Mouse (Mus musculus) bone marrow, adult 2 months (tissue): ENCODE data around the gene Asb17. TPM values are rescaled to one million over a fixed set of nuclear protein-coding genes. Genes with fewer than 3 reads are reported as not detected.

Experiments
- H3K27ac ChIP-seq: fragments of 200-500 bp; 2 replicates; pipeline ENCODE4 v1.5.1; 2012; ENCODE audit warnings: low read depth, mild to moderate bottlenecking, control low read depth, inconsistent platforms, low read length; ENCODE audit not compliant: control insufficient read depth, poor library complexity, insufficient read depth
- H3K4me1 ChIP-seq: fragments of 200-500 bp; 2 replicates; pipeline ENCODE4 v1.6.1; 2011; ENCODE audit warnings: low read length; ENCODE audit not compliant: control insufficient read depth, insufficient read depth
- H3K4me3 ChIP-seq: fragments of 200-500 bp; replicated peaks from 2 replicates; pipeline ENCODE3; 2011; ENCODE audit warnings: mild to moderate bottlenecking, low read depth, low read length, control low read depth; ENCODE audit not compliant: control insufficient read depth
- CTCF ChIP-seq: fragments of 200-500 bp; IDR thresholded peaks from 2 replicates; pipeline ENCODE4 v1.5.1; 2011; ENCODE audit warnings: low read length, control low read depth; ENCODE audit not compliant: control insufficient read depth, insufficient read depth
- POLR2A ChIP-seq: fragments of 200-500 bp; IDR thresholded peaks from 2 replicates; pipeline ENCODE4 v1.6.1; 2011; ENCODE audit warnings: low read depth, mild to moderate bottlenecking, control low read depth, low read length, borderline replicate concordance; ENCODE audit not compliant: control insufficient read depth
- WGBS: fragments of 180-500 bp; shearing (Covaris S2); methylation state at CpG from one replicate; pipeline ENCODE4 v1.1.7; 2018; 5-methylcytosine and 5-hydroxymethylcytosine counted together
- polyA plus RNA-seq: library from polyadenylated mRNA; stranded (reverse); fragments of >200 nt; gene quantifications from 2 replicates; pipeline ENCODE4 v1.2.4, GENCODE M21; 2011; ENCODE audit warnings: low replicate concordance; ENCODE audit not compliant: missing spikeins, insufficient read depth, insufficient read length

Asb17 gene
- polyA plus RNA-seq, 1 experiment, result 2.1 TPM

DNA sequence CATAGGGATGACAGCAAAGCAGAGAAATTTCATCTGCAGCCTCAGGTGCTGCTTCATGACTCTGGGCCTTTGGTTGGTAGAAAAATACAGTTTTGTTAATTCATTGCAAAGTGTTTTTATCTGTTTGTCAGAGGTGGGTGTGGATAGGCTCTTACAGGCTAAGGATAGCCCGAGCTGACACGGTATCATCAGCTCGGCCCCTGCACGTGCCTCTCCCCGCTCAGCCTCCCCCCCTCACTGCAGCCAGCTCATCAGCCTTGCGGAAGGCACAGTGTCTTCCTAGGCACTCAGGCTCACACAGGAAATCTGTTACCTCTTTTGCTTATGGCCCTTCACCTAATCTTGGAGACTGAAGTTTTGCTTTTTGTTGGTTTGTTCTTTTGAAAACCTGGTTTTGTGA lies 44.1 kb downstream of the Asb17 start:
- H3K4me3 ChIP-seq, result no peak overlapping the region
- H3K27ac ChIP-seq, result no peak overlapping the region
- 67% methylated on average over 6 of the region's 6 CpGs for WGBS
- TF ChIP-seq CTCF (no peak), POLR2A (no peak)
- H3K4me1 ChIP-seq, result no peaks in the 10 kb centered on the region; the same call in 1 of the 2 replicates

DNA sequence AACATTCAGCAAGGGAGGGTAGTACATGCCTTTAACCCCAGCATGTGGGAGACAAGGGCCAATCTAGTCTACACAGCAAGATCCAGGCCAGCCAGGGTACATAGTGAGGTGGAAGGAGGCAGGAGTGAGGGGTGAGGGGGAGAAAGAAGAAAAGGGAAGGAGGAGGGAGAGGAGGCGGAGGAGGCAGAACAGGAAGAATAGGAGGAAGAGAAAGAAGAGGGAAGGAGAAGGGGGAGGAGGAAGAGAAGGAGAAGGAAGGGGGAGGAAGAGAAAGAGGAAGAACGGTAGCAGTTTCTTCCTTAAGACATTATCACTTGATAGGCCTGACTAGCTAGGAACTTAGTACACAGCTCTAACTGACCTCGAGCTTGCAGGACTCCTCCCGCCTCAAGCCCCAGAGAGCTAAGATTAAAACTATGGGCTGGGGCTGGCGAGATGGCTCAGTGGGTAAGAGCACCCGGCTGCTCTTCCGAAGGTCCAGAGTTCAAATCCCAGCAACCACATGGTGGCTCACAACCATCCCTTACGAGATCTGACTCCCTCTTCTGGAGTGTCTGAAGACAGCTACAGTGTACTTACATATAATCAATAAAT lies 45.3 kb downstream of the Asb17 start:
- Histone ChIP-seq H3K4me1 (no peaks in the 10 kb centered on the region; the same call in 1 of the 2 replicates), H3K4me3 (no peak overlapping the region), H3K27ac (no peak overlapping the region)
- 43% methylated on average over 8 of the region's 8 CpGs for WGBS
- TF ChIP-seq CTCF (no peak), POLR2A (no peak)

DNA sequence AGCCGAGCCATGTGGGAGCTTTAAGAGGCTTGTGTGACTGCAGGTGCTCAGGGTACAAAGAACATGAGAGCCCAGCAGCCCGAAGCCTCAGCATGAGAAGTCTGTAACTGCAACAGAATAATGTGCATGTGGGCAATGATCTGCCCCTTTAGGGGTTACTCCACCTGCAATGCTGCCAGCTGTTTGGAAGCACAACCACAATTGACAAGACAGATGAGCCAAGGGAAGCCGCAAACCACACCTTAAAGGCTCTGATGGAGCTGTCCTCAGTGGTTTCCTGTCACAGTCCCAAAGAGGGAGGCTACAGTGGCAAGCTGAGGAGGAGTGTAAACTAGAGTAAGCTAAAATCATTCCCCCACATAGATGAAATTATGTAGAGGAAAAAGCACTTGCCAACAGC lies 51.4 kb downstream of the Asb17 start:
- Histone ChIP-seq H3K27ac (no peak overlapping the region), H3K4me1 (no peaks in the 10 kb centered on the region; the same call in 1 of the 2 replicates), H3K4me3 (no peak overlapping the region)
- WGBS, result 10% methylated on average over 3 of the region's 3 CpGs
- TF ChIP-seq CTCF (no peak), POLR2A (no peak)

DNA sequence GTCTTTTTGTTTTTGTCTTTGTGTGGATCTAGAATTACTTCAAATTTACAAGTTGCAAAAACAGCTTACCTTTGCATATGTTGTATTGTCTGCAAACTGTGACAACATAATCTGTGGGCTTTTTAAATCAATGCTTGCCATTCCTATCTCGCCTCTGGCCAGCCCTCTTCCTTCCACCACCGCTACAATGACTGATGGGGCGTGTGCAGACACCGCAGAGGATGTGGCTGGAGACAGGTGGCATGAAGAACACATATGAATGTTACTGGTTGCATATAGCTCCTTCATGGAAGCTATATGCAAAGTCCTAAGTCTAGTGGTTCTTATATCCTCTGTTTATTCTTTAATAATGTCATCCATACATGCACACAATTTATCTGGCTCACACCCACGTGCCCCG lies 53.2 kb downstream of the Asb17 start:
- TF ChIP-seq CTCF (no peak), POLR2A (no peak)
- 18% methylated on average over 6 of the region's 6 CpGs for WGBS
- H3K4me3 ChIP-seq, result no peak overlapping the region
- no peaks in the 10 kb centered on the region; the same call in 1 of the 2 replicates for H3K4me1 ChIP-seq
- no peak overlapping the region for H3K27ac ChIP-seq

DNA sequence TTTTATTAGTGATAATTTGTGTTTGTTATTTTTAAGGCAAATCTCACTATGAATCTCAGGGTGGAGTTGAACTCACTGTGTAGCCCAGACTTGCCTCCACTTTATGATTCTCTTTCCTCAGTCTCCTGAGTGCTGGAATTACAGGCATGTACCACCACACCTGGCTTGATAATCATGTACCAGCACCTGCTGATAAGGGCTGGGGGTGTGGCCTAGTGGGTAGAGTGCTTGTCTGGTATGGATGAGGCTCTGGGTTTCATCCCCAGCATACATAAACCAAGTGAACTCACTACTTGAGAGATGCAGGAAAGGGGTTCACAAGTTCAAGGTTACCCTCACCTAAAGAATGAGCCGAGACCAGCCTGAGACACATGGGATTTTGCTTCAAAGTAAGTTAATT lies 57.9 kb downstream of the Asb17 start:
- Histone ChIP-seq H3K27ac (no peak overlapping the region), H3K4me3 (no peak overlapping the region), H3K4me1 (no peaks in the 10 kb centered on the region)
- WGBS, result 76% methylated on average over 1 of the region's 1 CpGs
- no peak for TF ChIP-seq CTCF
- TF ChIP-seq POLR2A, result no peak

DNA sequence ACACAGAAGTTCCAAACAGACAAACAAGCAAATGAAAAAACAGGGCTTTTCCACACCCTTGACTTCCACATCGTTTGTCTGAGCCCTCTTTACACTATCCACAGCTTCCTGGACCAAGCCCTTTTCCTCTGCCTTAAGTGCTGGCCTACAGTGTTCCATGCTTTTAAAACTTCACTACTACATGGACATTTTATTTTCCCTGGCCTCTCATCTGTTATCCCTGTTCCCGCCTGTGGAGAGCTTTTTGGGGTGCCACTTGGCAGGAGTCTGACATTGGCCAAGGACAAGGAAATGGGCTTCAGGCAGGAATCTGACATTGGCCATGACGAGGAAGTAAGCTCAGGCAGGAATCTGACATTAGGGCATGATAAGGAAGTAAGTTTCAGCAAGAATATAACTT lies 58.6 kb downstream of the Asb17 start:
- TF ChIP-seq POLR2A (no peak), CTCF (no peak)
- no peak overlapping the region for H3K27ac ChIP-seq
- WGBS, result 45% methylated on average over 3 of the region's 3 CpGs
- H3K4me3 ChIP-seq, result no peak overlapping the region
- H3K4me1 ChIP-seq, result no peaks in the 10 kb centered on the region; the same call in 1 of the 2 replicates

DNA sequence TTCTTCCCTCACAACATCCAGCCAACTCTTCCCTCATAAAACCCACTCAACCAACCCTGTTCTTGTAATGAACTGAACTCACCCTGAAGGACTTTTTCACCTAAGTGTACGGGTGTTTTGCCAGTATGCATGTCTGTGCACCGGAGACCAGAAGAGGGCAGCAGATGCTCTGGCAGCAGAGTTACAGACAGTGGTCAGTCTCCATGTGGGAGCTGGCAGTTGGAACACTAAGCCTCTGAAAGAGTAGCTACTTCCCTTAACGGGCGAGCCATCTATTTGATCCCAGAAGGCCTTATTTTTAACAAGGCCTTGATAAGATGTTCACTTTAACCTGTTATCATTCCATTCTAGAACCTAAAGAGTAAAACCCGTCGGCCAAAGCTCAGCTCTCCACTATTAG lies 60.6 kb downstream of the Asb17 start:
- no peak overlapping the region for H3K27ac ChIP-seq
- TF ChIP-seq POLR2A, result no peak
- TF ChIP-seq CTCF, result peak; percentile 60
- H3K4me3 ChIP-seq, result no peak overlapping the region
- 54% methylated on average over 6 of the region's 6 CpGs for WGBS
- no peaks in the 10 kb centered on the region; the same call in 1 of the 2 replicates for H3K4me1 ChIP-seq

Other genes with a start within 250 kb of the Asb17 start
- 13.6 and 14.4 TPM in 2 replicates for gene St6galnac3, start 119.0 kb upstream of the Asb17 start, polyA plus RNA-seq
- 0.99 TPM in 1 of 2 replicates, not detected in the other for gene Msh4, start 61.9 kb downstream of the Asb17 start, polyA plus RNA-seq
- gene Rabggtb, start 68.8 kb downstream of the Asb17 start, polyA plus RNA-seq, result 75.6 and 75.8 TPM in 2 replicates
- 34.9 and 65.8 TPM in 2 replicates for gene Acadm, start 100.4 kb downstream of the Asb17 start, polyA plus RNA-seq
- gene Slc44a5, start 129.2 kb downstream of the Asb17 start, polyA plus RNA-seq, result not detected in 2 replicates